Mouse (Mus musculus): ENCODE measurements around the gene Samd1. TPM values are rescaled to one million over a fixed set of nuclear protein-coding genes. Genes with fewer than 3 reads are reported as not detected.
A peak's percentile ranks its signal among the peaks of the same experiment; 100 is the strongest.

The Samd1 gene
- polyA plus RNA-seq, 1 experiment from 2014 or later = 17.9 TPM

DNA sequence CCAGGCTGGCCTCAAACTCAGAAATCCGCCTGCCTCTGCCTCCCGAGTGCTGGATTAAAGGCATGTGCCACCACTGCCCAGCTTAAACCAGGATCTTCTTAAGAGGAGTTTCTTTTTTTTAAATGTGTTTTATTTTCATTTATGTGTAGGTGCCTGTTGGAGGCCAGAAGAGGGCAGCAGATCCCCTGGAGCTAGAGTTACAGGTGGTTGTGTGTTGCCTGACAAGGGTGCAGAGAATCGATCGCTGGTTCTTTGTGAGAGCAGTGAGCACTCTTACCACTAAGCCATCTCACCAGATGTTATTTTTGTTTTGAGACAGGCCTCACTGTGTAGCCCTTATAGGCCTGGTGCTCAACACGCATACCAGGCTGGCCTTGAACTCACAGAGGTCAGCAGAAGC, 18.4 kb downstream of the Samd1 start:
- peaks cover 26% of the 10 kb centered on the region for H3K27me3 ChIP-seq (ENCODE audit: control insufficient read depth, insufficient read depth, low read length)
- H3K4me2 ChIP-seq (replicated peaks; ENCODE audit: low read depth, low read length) = no peak overlapping the region
- no peak overlapping the region for H3K9ac ChIP-seq (ENCODE audit: low read depth, low read length)
- no peak overlapping the region for H3K27ac ChIP-seq (ENCODE audit: low read depth, low read length)
- H3K9me3 ChIP-seq (ENCODE audit: control insufficient read depth, low read length) = no peaks in the 10 kb centered on the region
- WGBS = 99% methylated on average over 5 of the region's 5 CpGs
- H3K4me1 ChIP-seq (ENCODE audit: control insufficient read depth, insufficient read depth, low read length) = peaks cover 17% of the 10 kb centered on the region
- no peak overlapping the region for H3K4me3 ChIP-seq (ENCODE audit: low read length)
- no peak for ATAC-seq (ENCODE audit: low FRiP score, low TSS enrichment)
- no peaks in the 10 kb centered on the region for H3K36me3 ChIP-seq (ENCODE audit: control insufficient read depth, insufficient read depth, low read length)

DNA sequence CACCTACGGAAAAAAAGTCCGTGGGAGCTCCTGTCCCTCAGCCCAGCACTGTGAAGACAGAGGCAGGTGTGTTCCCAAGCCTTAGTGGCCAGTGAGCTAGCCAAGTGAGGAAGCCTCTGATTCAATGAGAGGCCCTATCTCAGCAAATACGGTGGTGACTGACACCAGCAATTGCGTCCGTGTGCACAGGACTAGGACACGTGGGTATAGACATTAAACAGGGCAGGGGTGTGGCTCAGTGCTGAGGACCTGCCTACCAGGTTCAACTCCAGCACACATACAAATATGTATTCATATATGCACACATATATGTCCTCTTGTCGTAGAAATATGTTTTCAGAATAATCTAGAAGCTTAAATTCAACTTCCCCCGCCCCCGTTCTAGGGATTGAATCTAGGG, 22.3 kb downstream of the Samd1 start:
- 82% methylated on average over 9 of the region's 9 CpGs for WGBS
- Histone ChIP-seq H3K4me1 (ENCODE audit: control insufficient read depth, insufficient read depth, low read length) (peaks cover 32% of the 10 kb centered on the region), H3K4me3 (ENCODE audit: low read length) (no peak overlapping the region), H3K27me3 (ENCODE audit: control insufficient read depth, insufficient read depth, low read length) (no peaks in the 10 kb centered on the region), H3K9ac (ENCODE audit: low read depth, low read length) (no peak overlapping the region), H3K9me3 (ENCODE audit: control insufficient read depth, low read length) (no peaks in the 10 kb centered on the region), H3K4me2 (replicated peaks; ENCODE audit: low read depth, low read length) (no peak overlapping the region), H3K27ac (ENCODE audit: low read depth, low read length) (no peak overlapping the region), H3K36me3 (ENCODE audit: control insufficient read depth, insufficient read depth, low read length) (no peaks in the 10 kb centered on the region)
- ATAC-seq (ENCODE audit: low FRiP score, low TSS enrichment) = no peak

DNA sequence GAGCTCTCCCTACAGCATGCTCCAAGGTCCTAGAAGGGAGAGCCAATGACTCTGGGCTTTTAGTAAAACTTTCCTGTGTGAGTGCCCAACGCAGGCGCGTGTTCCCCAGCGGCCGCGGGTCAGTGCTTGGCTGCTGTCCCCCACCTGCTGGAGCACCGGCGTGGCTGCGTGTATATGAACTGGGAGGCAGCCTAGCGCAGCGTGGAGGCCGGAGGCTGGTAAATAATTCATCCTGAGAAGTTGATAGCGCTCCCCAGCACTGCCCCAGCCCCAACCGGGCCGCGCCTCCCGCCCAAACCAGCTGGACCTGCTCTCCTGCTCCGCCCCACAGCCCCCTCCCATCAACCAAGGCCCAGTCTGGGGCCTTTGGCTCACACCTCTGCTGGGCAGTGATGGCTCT, 23.6 kb downstream of the Samd1 start, which contains the start of gene Palm3:
TSS of gene Palm3 (plus strand) at position 376 of the 400 bp plus-strand sequence.
- H3K36me3 ChIP-seq (ENCODE audit: control insufficient read depth, insufficient read depth, low read length) = no peaks in the 10 kb centered on the region
- ATAC-seq (ENCODE audit: low FRiP score, low TSS enrichment) = peak; percentile 85
- H3K27ac ChIP-seq (ENCODE audit: low read depth, low read length) = peak within 1 kb of the TSS; percentile 78

DNA sequence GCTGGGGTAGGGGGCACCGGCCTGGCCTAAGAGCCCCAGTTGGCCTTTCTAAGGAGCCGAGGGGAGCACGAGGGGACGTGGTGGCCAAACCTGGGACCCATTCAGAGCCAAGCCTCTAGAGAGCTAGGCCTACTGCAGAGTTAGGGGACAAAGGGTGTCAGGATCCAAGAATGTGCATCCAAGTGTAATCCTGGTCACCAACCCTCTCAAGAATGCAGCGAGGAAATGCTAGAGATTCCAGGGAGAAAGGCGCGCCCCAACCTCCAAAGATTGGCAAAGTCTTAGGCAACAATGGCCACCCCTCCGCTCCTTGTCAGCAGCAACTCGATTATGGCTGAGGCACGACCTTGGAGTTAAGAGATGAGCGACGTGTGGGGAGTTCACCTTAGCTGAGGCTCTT, 24.1 kb downstream of the Samd1 start:
- H3K9ac ChIP-seq (ENCODE audit: low read depth, low read length) = peak overlapping the region; percentile 44
- peaks cover 44% of the 10 kb centered on the region for H3K4me1 ChIP-seq (ENCODE audit: control insufficient read depth, insufficient read depth, low read length)
- ATAC-seq (ENCODE audit: low FRiP score, low TSS enrichment) = no peak; the same call in 1 of the 2 replicates
- no peaks in the 10 kb centered on the region for H3K9me3 ChIP-seq (ENCODE audit: control insufficient read depth, low read length)
- H3K4me2 ChIP-seq (replicated peaks; ENCODE audit: low read depth, low read length) = peak overlapping the region; percentile 41
- peaks cover 1% of the 10 kb centered on the region for H3K27me3 ChIP-seq (ENCODE audit: control insufficient read depth, insufficient read depth, low read length)
- H3K4me3 ChIP-seq (ENCODE audit: low read length) = peak overlapping the region; percentile 23
- H3K36me3 ChIP-seq (ENCODE audit: control insufficient read depth, insufficient read depth, low read length) = no peaks in the 10 kb centered on the region
- H3K27ac ChIP-seq (ENCODE audit: low read depth, low read length) = peak overlapping the region; percentile 78
- 32% methylated on average over 12 of the region's 12 CpGs for WGBS

More for the DNA sequence above, 23.6 kb downstream of the Samd1 start, which contains the start of gene Palm3:
- peak within 1 kb of the TSS; percentile 23 for H3K4me3 ChIP-seq (ENCODE audit: low read length)
- H3K9ac ChIP-seq (ENCODE audit: low read depth, low read length) = peak within 1 kb of the TSS; percentile 44
- H3K4me1 ChIP-seq (ENCODE audit: control insufficient read depth, insufficient read depth, low read length) = peaks cover 39% of the 10 kb centered on the region
- H3K9me3 ChIP-seq (ENCODE audit: control insufficient read depth, low read length) = no peaks in the 10 kb centered on the region
- no peaks in the 10 kb centered on the region for H3K27me3 ChIP-seq (ENCODE audit: control insufficient read depth, insufficient read depth, low read length)
- 4% methylated on average over 18 of the region's 18 CpGs for WGBS
- peak within 1 kb of the TSS; percentile 41 for H3K4me2 ChIP-seq (replicated peaks; ENCODE audit: low read depth, low read length)

DNA sequence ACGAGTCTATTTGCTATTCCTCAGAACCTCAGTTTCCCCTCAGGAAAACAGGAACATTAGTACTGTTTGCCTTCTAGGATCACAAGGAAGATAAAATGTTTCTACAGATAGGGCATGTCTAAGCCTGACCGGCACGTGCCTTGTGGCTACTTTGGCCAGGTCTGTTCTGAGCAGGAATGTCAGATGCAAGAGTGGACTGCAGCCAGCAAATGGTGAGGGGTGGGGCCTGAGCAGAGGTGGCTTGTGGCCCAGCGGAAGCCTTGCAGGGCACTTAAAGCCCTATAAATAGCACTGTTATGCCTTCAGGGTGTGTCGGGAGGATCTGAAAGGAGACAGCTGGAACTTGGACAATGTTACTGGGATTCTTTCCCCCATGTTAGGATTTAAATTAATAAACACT, 25.6 kb downstream of the Samd1 start:
- no peak for ATAC-seq (ENCODE audit: low FRiP score, low TSS enrichment)
- WGBS = 8% methylated on average over 5 of the region's 5 CpGs
- H3K4me2 ChIP-seq (replicated peaks; ENCODE audit: low read depth, low read length) = peak overlapping the region; percentile 41
- H3K36me3 ChIP-seq (ENCODE audit: control insufficient read depth, insufficient read depth, low read length) = no peaks in the 10 kb centered on the region
- H3K9ac ChIP-seq (ENCODE audit: low read depth, low read length) = no peak overlapping the region
- H3K4me1 ChIP-seq (ENCODE audit: control insufficient read depth, insufficient read depth, low read length) = peaks cover 45% of the 10 kb centered on the region
- peaks cover 5% of the 10 kb centered on the region for H3K27me3 ChIP-seq (ENCODE audit: control insufficient read depth, insufficient read depth, low read length)
- no peak overlapping the region for H3K27ac ChIP-seq (ENCODE audit: low read depth, low read length)
- no peaks in the 10 kb centered on the region for H3K9me3 ChIP-seq (ENCODE audit: control insufficient read depth, low read length)
- no peak overlapping the region for H3K4me3 ChIP-seq (ENCODE audit: low read length)

DNA sequence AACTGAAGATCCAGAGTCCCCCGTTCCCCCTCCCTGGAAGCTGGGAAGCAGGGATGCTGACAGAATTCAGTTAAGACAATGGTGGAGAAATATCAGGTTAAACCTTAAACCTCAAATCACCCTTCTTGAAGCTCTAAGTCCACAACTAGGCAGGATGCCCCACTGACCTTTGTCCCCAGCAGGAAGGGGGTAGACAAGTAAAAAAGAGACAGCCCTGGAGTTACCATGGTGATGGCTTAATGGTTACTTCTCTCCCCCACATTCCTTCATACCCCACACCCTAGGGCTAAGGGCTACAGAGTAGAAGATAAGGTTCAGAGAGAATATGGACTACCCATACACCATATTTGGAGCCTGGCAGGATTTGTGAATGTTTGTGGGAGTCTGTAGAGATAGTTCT, 26.2 kb downstream of the Samd1 start:
- no peaks in the 10 kb centered on the region; the same call in 1 of the 2 replicates for H3K36me3 ChIP-seq (ENCODE audit: control insufficient read depth, insufficient read depth, low read length)
- no peak for ATAC-seq (ENCODE audit: low FRiP score, low TSS enrichment)
- 24% methylated on average over 1 of the region's 1 CpGs for WGBS
- H3K4me3 ChIP-seq (ENCODE audit: low read length) = no peak overlapping the region
- H3K27ac ChIP-seq (ENCODE audit: low read depth, low read length) = no peak overlapping the region
- H3K9me3 ChIP-seq (ENCODE audit: control insufficient read depth, low read length) = no peaks in the 10 kb centered on the region
- H3K27me3 ChIP-seq (ENCODE audit: control insufficient read depth, insufficient read depth, low read length) = peaks cover 5% of the 10 kb centered on the region
- H3K4me1 ChIP-seq (ENCODE audit: control insufficient read depth, insufficient read depth, low read length) = peaks cover 45% of the 10 kb centered on the region
- no peak overlapping the region for H3K9ac ChIP-seq (ENCODE audit: low read depth, low read length)
- H3K4me2 ChIP-seq (replicated peaks; ENCODE audit: low read depth, low read length) = peak overlapping the region; percentile 19; the same call in 1 of the 2 replicates

DNA sequence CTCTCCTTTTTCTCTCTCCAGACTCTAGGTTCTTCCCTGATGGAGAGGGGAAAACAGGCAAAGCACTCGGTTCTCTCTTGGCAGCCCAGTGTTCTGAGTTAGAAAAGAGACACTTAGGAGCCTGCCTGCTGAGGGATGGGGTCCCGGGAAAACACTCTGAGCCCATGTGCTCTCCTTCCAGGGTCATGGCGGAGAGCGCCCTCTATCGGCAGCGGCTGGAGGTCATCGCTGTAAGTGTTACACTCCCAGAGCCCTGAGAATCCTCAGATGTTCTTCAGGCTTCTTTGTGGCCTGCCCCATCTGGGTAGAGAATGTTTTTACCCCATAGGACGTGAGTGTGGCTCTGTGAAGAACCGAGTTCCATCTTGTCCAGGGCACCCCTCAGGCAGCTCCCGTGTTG, 26.7 kb downstream of the Samd1 start:
- Histone ChIP-seq H3K4me3 (ENCODE audit: low read length) (no peak overlapping the region), H3K27me3 (ENCODE audit: control insufficient read depth, insufficient read depth, low read length) (peaks cover 5% of the 10 kb centered on the region), H3K36me3 (ENCODE audit: control insufficient read depth, insufficient read depth, low read length) (no peaks in the 10 kb centered on the region; the same call in 1 of the 2 replicates), H3K27ac (ENCODE audit: low read depth, low read length) (no peak overlapping the region), H3K4me2 (replicated peaks; ENCODE audit: low read depth, low read length) (peak overlapping the region; percentile 13; the same call in 1 of the 2 replicates), H3K9me3 (ENCODE audit: control insufficient read depth, low read length) (no peaks in the 10 kb centered on the region), H3K9ac (ENCODE audit: low read depth, low read length) (no peak overlapping the region), H3K4me1 (ENCODE audit: control insufficient read depth, insufficient read depth, low read length) (peaks cover 45% of the 10 kb centered on the region)
- 15% methylated on average over 10 of the region's 10 CpGs for WGBS
- no peak for ATAC-seq (ENCODE audit: low FRiP score, low TSS enrichment)

DNA sequence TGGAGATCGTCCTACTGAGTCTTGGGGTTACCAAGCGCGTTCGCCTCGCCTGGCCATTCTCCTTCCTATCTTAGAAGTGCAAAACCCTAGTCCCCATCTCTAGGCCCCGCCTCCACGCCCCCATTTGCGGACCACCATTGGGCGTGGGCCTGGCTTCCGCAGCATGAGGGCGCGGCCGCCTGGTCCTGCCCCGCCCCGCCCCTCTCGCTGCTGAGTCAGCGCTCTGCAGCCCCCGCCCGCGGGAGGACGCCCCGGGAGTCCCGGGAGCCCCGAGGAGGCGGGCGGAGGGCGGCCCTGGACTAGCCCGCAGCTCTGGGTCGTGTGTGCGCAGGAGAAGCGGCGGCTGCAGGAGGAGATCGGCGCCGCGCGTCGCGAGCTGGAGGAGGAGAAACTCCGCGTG, 28.4 kb downstream of the Samd1 start:
- Histone ChIP-seq H3K9me3 (ENCODE audit: control insufficient read depth, low read length) (no peaks in the 10 kb centered on the region), H3K27ac (ENCODE audit: low read depth, low read length) (no peak overlapping the region), H3K4me2 (replicated peaks; ENCODE audit: low read depth, low read length) (peak overlapping the region; percentile 81), H3K36me3 (ENCODE audit: control insufficient read depth, insufficient read depth, low read length) (no peaks in the 10 kb centered on the region; the same call in 1 of the 2 replicates), H3K27me3 (ENCODE audit: control insufficient read depth, insufficient read depth, low read length) (peaks cover 5% of the 10 kb centered on the region), H3K9ac (ENCODE audit: low read depth, low read length) (peak overlapping the region; percentile 52), H3K4me1 (ENCODE audit: control insufficient read depth, insufficient read depth, low read length) (peaks cover 45% of the 10 kb centered on the region), H3K4me3 (ENCODE audit: low read length) (peak overlapping the region; percentile 52)
- ATAC-seq (ENCODE audit: low FRiP score, low TSS enrichment) = peak; percentile 61
- WGBS = under 1% methylated on average over 41 of the region's 41 CpGs

DNA sequence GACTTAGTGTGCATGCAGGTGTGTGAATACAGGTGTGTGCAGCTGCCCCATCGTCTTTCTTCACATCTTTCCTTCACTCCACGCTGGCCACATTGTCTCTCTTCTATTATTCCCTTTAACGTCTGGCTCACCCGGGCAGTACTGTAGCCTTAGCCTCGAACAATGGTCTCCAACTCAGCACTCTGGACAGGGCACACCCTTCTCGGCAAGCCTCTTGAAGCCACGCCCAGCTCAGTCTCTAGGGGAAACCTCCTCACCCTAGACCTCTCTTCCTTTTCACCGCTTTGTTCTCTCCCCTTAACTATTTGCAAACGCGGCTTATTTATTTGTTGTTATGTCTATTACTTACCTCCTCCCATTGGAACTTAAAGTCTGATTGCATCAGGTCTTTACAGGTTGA, 30.0 kb downstream of the Samd1 start:
- no peak for ATAC-seq (ENCODE audit: low FRiP score, low TSS enrichment)
- Histone ChIP-seq H3K4me2 (replicated peaks; ENCODE audit: low read depth, low read length) (no peak overlapping the region), H3K36me3 (ENCODE audit: control insufficient read depth, insufficient read depth, low read length) (no peaks in the 10 kb centered on the region; the same call in 1 of the 2 replicates), H3K27ac (ENCODE audit: low read depth, low read length) (no peak overlapping the region), H3K9ac (ENCODE audit: low read depth, low read length) (no peak overlapping the region; the same call in 1 of the 2 replicates), H3K9me3 (ENCODE audit: control insufficient read depth, low read length) (no peaks in the 10 kb centered on the region), H3K4me1 (ENCODE audit: control insufficient read depth, insufficient read depth, low read length) (peaks cover 31% of the 10 kb centered on the region), H3K27me3 (ENCODE audit: control insufficient read depth, insufficient read depth, low read length) (peaks cover 5% of the 10 kb centered on the region), H3K4me3 (ENCODE audit: low read length) (no peak overlapping the region)
- 20% methylated on average over 10 of the region's 10 CpGs for WGBS
